Mouse (Mus musculus) small intestine, adult 2 months (tissue): Measurements from ENCODE around the gene Cdkn1c. TPM values are rescaled to one million over a fixed set of nuclear protein-coding genes. Genes with fewer than 3 reads are reported as not detected.
A peak's percentile ranks its signal among the peaks of the same experiment; 100 is the strongest.

Experiments used
- H3K27ac ChIP-seq: fragments of 200-500 bp; 2 replicates; pipeline ENCODE4 v1.5.1; 2012; ENCODE audit warnings: low read depth, low read length, control low read depth, inconsistent platforms; ENCODE audit not compliant: insufficient read depth
- H3K27me3 ChIP-seq: fragments of 200-500 bp; 2 replicates; pipeline ENCODE4 v1.6.1; 2012; ENCODE audit warnings: mild to moderate bottlenecking, moderate library complexity, low read length, inconsistent platforms; ENCODE audit not compliant: control insufficient read depth, insufficient read depth
- H3K36me3 ChIP-seq: fragments of 200-500 bp; 2 replicates; pipeline ENCODE4 v1.6.1; 2012; ENCODE audit warnings: mild to moderate bottlenecking, low read length, control low read depth, inconsistent platforms; ENCODE audit not compliant: control insufficient read depth, insufficient read depth
- H3K4me1 ChIP-seq: fragments of 200-500 bp; 2 replicates; pipeline ENCODE4 v1.6.1; 2012; ENCODE audit warnings: low read length, inconsistent platforms, mixed read lengths; ENCODE audit not compliant: control insufficient read depth, insufficient read depth, insufficient read length
- H3K4me3 ChIP-seq: fragments of 200-500 bp; 2 replicates; pipeline ENCODE4 v1.5.1; 2012; ENCODE audit warnings: low read depth, mild to moderate bottlenecking, control low read depth, inconsistent platforms, low read length, moderate library complexity
- CTCF ChIP-seq: fragments of 200-500 bp; IDR thresholded peaks from 2 replicates; pipeline ENCODE4 v1.5.1; 2012; ENCODE audit warnings: low read depth, mild to moderate bottlenecking, control low read depth, inconsistent platforms, low read length, moderate library complexity, mixed read lengths; ENCODE audit not compliant: insufficient replicate concordance, insufficient read length; ENCODE audit errors: extremely low read depth
- POLR2A ChIP-seq: fragments of 200-500 bp; IDR thresholded peaks from 2 replicates; pipeline ENCODE4 v1.6.1; 2012; ENCODE audit warnings: low read depth, mild to moderate bottlenecking, control low read depth, inconsistent platforms, low read length, moderate library complexity
- WGBS: fragments of 180-500 bp; shearing (Covaris S2); methylation state at CpG from one replicate; pipeline ENCODE4 v1.1.7; 2018; 5-methylcytosine and 5-hydroxymethylcytosine counted together
- polyA plus RNA-seq: library from polyadenylated mRNA; depleted of rRNA; stranded (reverse); fragments of >200 nt; gene quantifications from 2 replicates; pipeline ENCODE4 v1.2.3, GENCODE M21; 2012

The Cdkn1c gene
- polyA plus RNA-seq, 1 experiment: 8.7 TPM

GRCm38 (mm10) chr7:143501643-143502417 is 41.0 kb upstream of the Cdkn1c start:
- Histone ChIP-seq H3K36me3 (no peaks in the 10 kb centered on the region), H3K27me3 (peaks cover 6% of the 10 kb centered on the region; the same call in 1 of the 2 replicates), H3K4me1 (peaks cover 29% of the 10 kb centered on the region), H3K4me3 (peak overlapping the region; percentile 64), H3K27ac (no peak overlapping the region)
- TF ChIP-seq CTCF (no peak), POLR2A (no peak)
- WGBS: 1% methylated on average over 55 of the region's 55 CpGs

DNA sequence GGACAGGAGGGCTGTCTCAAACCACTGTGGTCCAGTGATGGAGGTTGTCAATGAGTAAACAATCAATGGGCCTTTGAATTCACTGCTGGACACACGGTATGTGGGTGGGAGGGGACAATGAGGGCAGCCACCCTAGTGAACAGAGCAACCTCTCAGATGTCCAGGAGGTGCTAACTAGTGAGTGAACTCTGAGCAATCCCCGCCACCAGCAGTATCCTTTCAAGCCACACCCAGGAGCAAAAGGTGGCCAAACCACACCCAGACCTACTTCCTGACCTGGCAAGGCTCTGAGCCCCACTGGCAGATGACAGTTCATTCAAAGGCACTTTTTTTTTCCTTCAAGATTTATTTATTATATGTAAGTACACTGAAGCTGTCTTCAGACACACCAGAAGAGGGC is 40.1 kb upstream of the Cdkn1c start:
- Histone ChIP-seq H3K36me3 (no peaks in the 10 kb centered on the region), H3K4me1 (peaks cover 29% of the 10 kb centered on the region), H3K27me3 (peaks cover 6% of the 10 kb centered on the region; the same call in 1 of the 2 replicates), H3K27ac (no peak overlapping the region), H3K4me3 (no peak overlapping the region)
- TF ChIP-seq POLR2A: no peak
- TF ChIP-seq CTCF: no peak
- 27% methylated on average over 2 of the region's 2 CpGs for WGBS

- TF ChIP-seq CTCF (no peak), POLR2A (no peak)
- Histone ChIP-seq H3K27ac (no peak overlapping the region), H3K36me3 (no peaks in the 10 kb centered on the region), H3K27me3 (peaks cover 6% of the 10 kb centered on the region; the same call in 1 of the 2 replicates), H3K4me1 (peaks cover 32% of the 10 kb centered on the region), H3K4me3 (no peak overlapping the region)
- 53% methylated on average over 4 of the region's 4 CpGs for WGBS
Measured at GRCm38 (mm10) chr7:143498584-143498983, 37.7 kb upstream of the Cdkn1c start.

DNA sequence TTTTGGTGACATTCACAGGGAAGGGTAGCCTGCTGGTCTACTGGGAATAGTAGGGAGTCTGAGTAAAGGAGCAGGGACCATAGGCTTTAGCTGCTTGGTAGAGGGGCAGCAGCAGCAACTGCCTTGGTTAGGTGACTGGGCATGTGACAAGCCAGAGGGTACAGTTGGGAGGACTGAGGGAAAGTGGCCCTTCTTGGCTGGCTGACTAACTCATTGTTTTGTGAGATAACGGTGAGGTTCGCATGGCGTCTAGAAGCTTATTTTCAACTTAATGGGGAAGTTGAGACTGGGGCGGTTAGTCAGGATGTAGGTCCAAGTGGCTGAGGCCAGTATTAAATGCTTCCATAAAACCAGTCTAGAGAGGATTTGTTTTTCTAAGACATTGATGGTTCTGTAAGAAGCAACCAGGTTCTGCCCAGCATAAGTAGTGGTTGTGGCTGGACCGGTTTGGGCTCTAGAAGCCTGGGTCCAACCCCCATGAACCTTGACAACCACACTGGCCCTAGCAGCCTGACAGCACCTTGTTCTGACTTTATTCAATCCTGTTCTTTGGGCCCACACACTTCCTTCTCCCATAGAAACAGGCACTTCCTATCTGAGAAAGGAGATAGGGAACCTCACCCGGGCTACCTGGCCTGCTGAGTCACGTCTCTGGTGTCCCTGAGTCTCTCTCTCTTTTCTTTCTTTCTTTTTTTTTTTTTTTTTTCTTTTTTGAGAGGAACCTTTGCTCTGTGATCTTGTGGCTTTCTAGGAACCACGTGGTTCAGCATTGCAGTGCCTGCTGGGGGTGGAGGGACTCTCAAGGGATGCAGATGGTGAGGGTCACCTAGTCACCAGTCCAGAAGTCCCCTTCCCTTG is 34.5 kb upstream of the Cdkn1c start:
- 42% methylated on average over 8 of the region's 8 CpGs for WGBS
- Histone ChIP-seq H3K27me3 (no peaks in the 10 kb centered on the region), H3K27ac (no peak overlapping the region), H3K4me1 (peaks cover 18% of the 10 kb centered on the region), H3K36me3 (peaks cover 8% of the 10 kb centered on the region), H3K4me3 (no peak overlapping the region)
- TF ChIP-seq CTCF: no peak
- TF ChIP-seq POLR2A: no peak

GRCm38 (mm10) chr7:143493616-143494126 is 32.8 kb upstream of the Cdkn1c start:
- Histone ChIP-seq H3K4me3 (no peak overlapping the region), H3K27me3 (no peaks in the 10 kb centered on the region), H3K4me1 (peaks cover 13% of the 10 kb centered on the region), H3K36me3 (peaks cover 8% of the 10 kb centered on the region), H3K27ac (no peak overlapping the region)
- TF ChIP-seq POLR2A (no peak), CTCF (no peak)
- WGBS: 95% methylated on average over 6 of the region's 6 CpGs

- Histone ChIP-seq H3K27me3 (no peaks in the 10 kb centered on the region), H3K36me3 (peaks cover 8% of the 10 kb centered on the region), H3K4me3 (no peak overlapping the region), H3K27ac (no peak overlapping the region), H3K4me1 (no peaks in the 10 kb centered on the region; the same call in 1 of the 2 replicates)
- 77% methylated on average over 6 of the region's 6 CpGs for WGBS
- TF ChIP-seq CTCF (no peak), POLR2A (no peak)
Measured at GRCm38 (mm10) chr7:143489735-143490134, 28.9 kb upstream of the Cdkn1c start.

- TF ChIP-seq POLR2A (no peak), CTCF (no peak)
- H3K4me3 ChIP-seq: no peak overlapping the region
- 0 out of 2 replicates have a peak, but pooled peaks cover 1% of the 10 kb centered on the region for H3K36me3 ChIP-seq
- H3K27me3 ChIP-seq: peaks cover 3% of the 10 kb centered on the region; the same call in 1 of the 2 replicates
- no peak overlapping the region for H3K27ac ChIP-seq
- WGBS: 40% methylated on average over 6 of the region's 6 CpGs
- H3K4me1 ChIP-seq: no peaks in the 10 kb centered on the region
Measured at GRCm38 (mm10) chr7:143482541-143482940, 21.7 kb upstream of the Cdkn1c start.
